Mouse (Mus musculus) kidney, embryonic 16.5 days (tissue): ENCODE measurements at regions not wholly inside any gene's neighbourhood (a gene's known extent, or its start where the extent isn't known, plus 50 kb on each side); places are given as distances from the start of the nearest gene placed in this dataset.

Experiments used
- ATAC-seq: fragments of 200-750 bp; cut with Nextera tagmentation; 2 replicates; pipeline ENCODE4 v1.8.0; 2017; ENCODE audit warnings: moderate TSS enrichment; ENCODE audit not compliant: low FRiP score, low TSS enrichment
- H3K27ac ChIP-seq: fragments of 300-500 bp; sonication (generic); 2 replicates; pipeline ENCODE4 v1.5.1; 2014; ENCODE audit warnings: low read length
- H3K27me3 ChIP-seq: fragments of 300-500 bp; sonication (generic); 2 replicates; pipeline ENCODE4 v1.6.1; 2014; ENCODE audit warnings: low read length, control low read depth, mixed read lengths; ENCODE audit not compliant: insufficient read depth
- H3K36me3 ChIP-seq: fragments of 300-500 bp; sonication (generic); 2 replicates; pipeline ENCODE4 v1.6.1; 2014; ENCODE audit warnings: low read length, control low read depth, mixed read lengths; ENCODE audit not compliant: insufficient read depth
- H3K4me1 ChIP-seq: fragments of 300-500 bp; sonication (generic); 2 replicates; pipeline ENCODE4 v1.6.1; 2014; ENCODE audit warnings: low read length, control low read depth, mixed read lengths; ENCODE audit not compliant: insufficient read depth
- H3K4me2 ChIP-seq: fragments of 300-500 bp; sonication (generic); replicated peaks from 2 replicates; pipeline ENCODE4 v1.6.1; 2014; ENCODE audit warnings: low read depth, low read length
- H3K4me3 ChIP-seq: fragments of 300-500 bp; sonication (generic); 2 replicates; pipeline ENCODE4 v1.5.1; 2014; ENCODE audit warnings: mild to moderate bottlenecking, low read length
- H3K9ac ChIP-seq: fragments of 300-500 bp; sonication (generic); replicated peaks from 2 replicates; pipeline ENCODE4 v1.6.1; 2014; ENCODE audit warnings: low read length
- H3K9me3 ChIP-seq: fragments of 300-500 bp; sonication (generic); 2 replicates; pipeline ENCODE4 v1.6.1; 2016; ENCODE audit warnings: low read length, control low read depth
- WGBS: fragments of 180-500 bp; shearing (Covaris S2); extraction: QIAGEN DNeasy Blood & Tissue Kit; methylation state at CpG from one replicate; pipeline ENCODE4 v1.1.7; 2014; 5-methylcytosine and 5-hydroxymethylcytosine counted together

DNA sequence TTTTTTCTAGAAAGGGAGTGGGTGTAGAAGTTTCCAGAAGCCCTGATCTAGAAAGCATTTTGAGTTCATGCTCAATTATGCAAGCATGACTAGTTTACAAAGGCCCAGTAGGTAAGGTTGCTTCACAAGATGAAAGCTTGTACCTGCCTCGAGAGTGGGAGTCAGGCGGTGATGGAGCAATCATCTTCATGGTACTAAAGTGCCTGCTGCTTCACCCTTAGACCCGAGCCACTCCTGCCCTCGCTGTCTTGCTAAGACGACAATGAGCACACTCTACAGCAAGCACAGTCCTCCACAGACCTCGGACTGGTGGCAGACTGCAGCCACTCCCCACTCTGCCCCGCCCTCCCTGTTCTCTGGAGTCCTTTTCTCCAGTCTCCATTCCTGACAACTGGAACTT is 308.3 kb downstream of the Etnk1 start:
- Histone ChIP-seq H3K36me3 (no peaks in the 10 kb centered on the region), H3K4me1 (no peaks in the 10 kb centered on the region), H3K9ac (no peak overlapping the region), H3K4me3 (no peak overlapping the region), H3K27me3 (no peaks in the 10 kb centered on the region), H3K4me2 (no peak overlapping the region), H3K9me3 (no peaks in the 10 kb centered on the region), H3K27ac (no peak overlapping the region)
- no peak for ATAC-seq
- 75% methylated on average over 7 of the region's 7 CpGs for WGBS

DNA sequence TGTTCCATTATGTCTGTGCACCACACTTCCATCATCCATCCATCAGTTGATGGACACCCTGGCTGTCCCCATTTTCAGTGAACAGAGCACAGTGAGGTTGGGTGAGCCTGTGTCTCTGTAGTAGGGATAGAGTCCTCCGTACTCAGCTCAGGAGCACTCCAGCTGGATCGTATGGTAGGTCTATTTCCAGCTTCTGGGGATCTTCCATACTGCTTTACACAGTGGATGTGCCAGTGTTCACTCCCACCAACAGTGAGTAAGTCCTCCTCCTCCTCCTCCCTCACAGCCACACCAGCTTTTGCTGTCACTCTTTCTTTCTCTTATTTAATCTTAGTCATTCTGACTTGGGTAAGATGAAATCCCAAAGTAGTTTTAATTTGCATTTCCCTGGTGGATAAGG is 310.4 kb downstream of the Etnk1 start:
- 85% methylated on average over 2 of the region's 2 CpGs for WGBS

DNA sequence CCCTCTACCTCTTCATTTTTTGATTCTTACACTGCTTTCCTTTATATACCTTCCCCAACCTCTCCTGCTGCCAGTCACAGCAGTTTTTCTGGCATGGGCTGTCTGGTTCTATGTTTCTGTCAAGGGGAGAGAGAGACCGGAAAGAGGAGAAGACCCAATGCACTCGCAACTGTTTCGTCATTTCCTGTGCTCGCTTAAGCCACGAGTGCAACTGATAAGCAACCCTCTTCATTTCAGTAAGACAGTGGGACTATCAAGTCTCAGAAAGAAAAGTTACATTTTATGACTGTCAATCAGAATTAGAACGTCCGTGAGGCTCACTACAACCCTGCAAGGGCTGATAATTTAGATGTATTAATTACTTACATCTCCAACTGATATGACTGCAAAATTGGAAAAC is 312.2 kb downstream of the Etnk1 start:
- Histone ChIP-seq H3K27ac (no peak overlapping the region), H3K9ac (no peak overlapping the region), H3K4me3 (no peak overlapping the region), H3K27me3 (no peaks in the 10 kb centered on the region), H3K9me3 (no peaks in the 10 kb centered on the region; the same call in 1 of the 2 replicates), H3K4me2 (no peak overlapping the region), H3K36me3 (no peaks in the 10 kb centered on the region), H3K4me1 (no peaks in the 10 kb centered on the region)
- 65% methylated on average over 7 of the region's 7 CpGs for WGBS
- ATAC-seq: no peak

More for the DNA sequence above, 310.4 kb downstream of the Etnk1 start:
- Histone ChIP-seq H3K9ac (no peak overlapping the region), H3K36me3 (no peaks in the 10 kb centered on the region), H3K27me3 (no peaks in the 10 kb centered on the region), H3K4me2 (no peak overlapping the region), H3K4me1 (no peaks in the 10 kb centered on the region), H3K4me3 (no peak overlapping the region), H3K27ac (no peak overlapping the region), H3K9me3 (no peaks in the 10 kb centered on the region; the same call in 1 of the 2 replicates)
- no peak for ATAC-seq

DNA sequence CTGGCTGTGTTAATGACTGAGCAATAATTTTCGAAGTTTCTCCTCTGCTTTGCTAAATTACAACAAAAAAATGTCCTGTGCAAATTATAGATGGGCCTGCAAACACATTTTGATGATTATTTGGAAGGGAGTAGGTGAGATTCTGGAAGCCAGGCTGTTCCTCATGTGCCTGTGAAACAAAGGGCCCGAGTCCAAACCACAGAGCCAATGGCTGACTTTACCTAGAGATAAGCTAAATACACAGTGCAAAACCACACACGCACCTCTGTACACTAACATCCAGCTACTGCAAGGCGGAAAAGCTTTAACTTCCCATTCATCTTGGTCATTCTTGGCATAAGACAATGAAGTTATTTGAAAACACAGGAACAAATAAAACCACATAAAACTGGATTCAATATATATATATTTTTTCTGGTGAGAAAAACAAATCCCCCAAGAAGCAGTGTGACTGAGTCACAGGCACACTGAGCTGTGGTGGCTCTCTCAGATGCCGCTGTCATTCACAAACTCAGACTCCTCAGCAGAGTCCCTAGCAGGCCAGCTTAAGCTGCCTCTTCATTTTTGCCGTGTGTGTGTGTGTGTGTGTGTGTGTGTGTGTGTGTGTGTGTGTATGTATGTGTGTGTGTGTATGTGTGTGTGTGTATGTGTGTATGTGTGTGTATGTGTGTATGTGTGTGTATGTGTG is 312.8 kb downstream of the Etnk1 start:
- Histone ChIP-seq H3K4me2 (no peak overlapping the region), H3K9ac (no peak overlapping the region), H3K27me3 (no peaks in the 10 kb centered on the region), H3K36me3 (no peaks in the 10 kb centered on the region), H3K27ac (no peak overlapping the region), H3K4me3 (no peak overlapping the region), H3K4me1 (no peaks in the 10 kb centered on the region), H3K9me3 (no peaks in the 10 kb centered on the region; the same call in 1 of the 2 replicates)
- WGBS: 76% methylated on average over 6 of the region's 6 CpGs
- no peak for ATAC-seq

DNA sequence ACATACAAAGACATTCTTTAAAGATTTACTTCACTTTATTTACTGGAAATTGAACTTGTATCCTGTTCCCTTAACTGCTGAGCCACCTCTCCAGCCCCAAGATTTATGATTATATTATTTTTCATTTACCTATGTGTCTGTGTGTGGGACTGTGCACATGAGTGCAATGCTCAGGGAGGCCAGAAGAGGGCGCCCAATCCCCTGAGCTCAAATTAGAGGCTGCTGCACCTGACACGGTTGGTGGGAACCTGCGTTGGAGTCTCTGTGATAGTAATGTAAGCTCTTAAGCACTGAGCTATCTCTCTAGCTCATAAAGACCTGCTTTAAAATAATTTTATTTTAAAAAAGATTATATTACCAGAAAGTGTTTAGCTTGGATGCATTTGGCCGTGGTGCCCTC is 315.3 kb downstream of the Etnk1 start:
- WGBS: 87% methylated on average over 4 of the region's 4 CpGs
- ATAC-seq: no peak
- H3K36me3 ChIP-seq: no peaks in the 10 kb centered on the region
- H3K27me3 ChIP-seq: no peaks in the 10 kb centered on the region
- no peaks in the 10 kb centered on the region; the same call in 1 of the 2 replicates for H3K9me3 ChIP-seq
- no peaks in the 10 kb centered on the region for H3K4me1 ChIP-seq
- H3K27ac ChIP-seq: no peak overlapping the region
- H3K4me3 ChIP-seq: no peak overlapping the region
- no peak overlapping the region for H3K4me2 ChIP-seq
- H3K9ac ChIP-seq: no peak overlapping the region

DNA sequence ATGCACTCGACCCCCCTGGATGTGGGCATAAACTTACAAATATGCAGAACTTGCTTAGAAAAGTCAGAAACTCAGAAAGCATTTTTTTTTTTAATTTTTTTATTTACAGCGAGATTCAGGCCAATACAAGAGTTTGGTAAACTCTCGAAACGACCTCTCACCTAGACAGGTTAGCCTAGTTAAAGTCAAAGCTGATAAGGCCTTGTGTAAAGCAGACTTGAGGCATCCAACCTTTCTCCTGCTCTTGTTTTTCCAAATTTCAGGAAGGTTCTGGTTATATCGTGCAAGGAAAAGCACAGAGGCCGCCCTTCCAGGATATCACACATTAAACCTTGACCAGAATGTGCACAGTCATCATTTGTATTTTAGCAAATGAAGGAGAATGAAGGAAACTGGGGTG is 315.8 kb downstream of the Etnk1 start:
- 93% methylated on average over 6 of the region's 6 CpGs for WGBS
- Histone ChIP-seq H3K27ac (no peak overlapping the region), H3K9ac (no peak overlapping the region), H3K4me2 (no peak overlapping the region), H3K4me1 (no peaks in the 10 kb centered on the region), H3K9me3 (no peaks in the 10 kb centered on the region; the same call in 1 of the 2 replicates), H3K36me3 (no peaks in the 10 kb centered on the region), H3K27me3 (no peaks in the 10 kb centered on the region), H3K4me3 (no peak overlapping the region)
- ATAC-seq: no peak

DNA sequence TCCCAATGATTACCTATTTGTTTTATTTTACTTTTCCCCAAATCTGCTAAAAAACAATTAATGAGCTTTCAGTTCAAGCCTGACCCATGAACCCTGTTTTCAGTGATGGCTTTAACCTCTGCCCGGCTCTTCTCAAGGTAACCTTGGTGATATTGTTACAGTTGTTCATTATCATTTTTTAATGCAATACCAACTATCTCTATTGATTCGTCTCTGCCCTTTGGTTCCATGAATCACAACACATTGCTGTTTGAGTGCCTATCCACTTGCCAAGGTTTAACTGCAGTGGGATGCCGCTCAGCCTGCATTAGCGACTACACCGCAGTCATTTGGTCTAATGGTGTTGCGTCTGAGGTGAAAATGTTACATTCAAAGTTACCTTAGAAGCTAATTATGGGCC is 317.9 kb downstream of the Etnk1 start:
- Histone ChIP-seq H3K4me1 (no peaks in the 10 kb centered on the region), H3K9ac (no peak overlapping the region), H3K27ac (no peak overlapping the region), H3K9me3 (no peaks in the 10 kb centered on the region; the same call in 1 of the 2 replicates), H3K4me3 (no peak overlapping the region), H3K4me2 (no peak overlapping the region), H3K36me3 (no peaks in the 10 kb centered on the region), H3K27me3 (no peaks in the 10 kb centered on the region)
- 93% methylated on average over 6 of the region's 6 CpGs for WGBS
- no peak for ATAC-seq

DNA sequence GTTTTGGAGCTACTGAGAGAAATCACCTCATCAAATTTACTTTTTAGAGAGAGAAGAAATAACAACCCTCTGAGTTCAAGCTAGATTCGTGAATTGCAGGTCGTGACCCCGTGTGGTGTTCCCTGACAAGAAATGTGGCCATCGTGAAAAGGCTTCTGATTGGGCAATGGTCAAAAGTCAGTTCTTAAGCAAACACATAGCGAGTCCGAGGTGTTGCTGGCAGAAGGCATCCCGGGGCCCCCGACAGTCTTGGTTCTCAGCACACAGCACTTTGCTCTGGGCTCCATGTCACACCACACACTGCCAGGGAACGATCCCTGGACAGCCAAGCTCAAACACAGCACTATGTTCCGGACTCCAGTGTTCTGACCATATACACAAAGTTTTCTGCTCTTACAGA is 320.0 kb downstream of the Etnk1 start:
- Histone ChIP-seq H3K4me3 (no peak overlapping the region), H3K36me3 (no peaks in the 10 kb centered on the region), H3K27ac (no peak overlapping the region), H3K4me2 (no peak overlapping the region), H3K9me3 (no peaks in the 10 kb centered on the region; the same call in 1 of the 2 replicates), H3K4me1 (no peaks in the 10 kb centered on the region), H3K9ac (no peak overlapping the region), H3K27me3 (no peaks in the 10 kb centered on the region)
- WGBS: 54% methylated on average over 10 of the region's 10 CpGs
- no peak for ATAC-seq

DNA sequence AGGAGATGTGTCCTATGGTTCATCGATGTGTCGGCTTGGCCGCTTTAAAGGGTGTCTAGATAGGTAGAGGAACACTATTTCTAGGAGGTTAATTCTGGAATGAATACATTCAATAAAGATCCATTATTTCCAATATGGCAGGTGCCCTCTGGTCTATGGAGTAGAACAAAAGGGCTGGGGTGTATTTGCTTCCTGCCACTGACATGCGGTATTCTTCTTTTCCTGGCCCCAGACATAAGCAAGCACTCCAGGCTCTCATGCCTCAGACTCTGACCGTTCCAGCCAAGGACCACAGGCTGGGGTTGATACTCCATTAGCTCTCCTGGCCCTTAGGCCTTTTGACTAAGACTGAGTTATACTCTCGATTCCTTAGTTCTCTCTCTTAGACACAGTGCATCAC is 323.0 kb downstream of the Etnk1 start:
- H3K27me3 ChIP-seq: no peaks in the 10 kb centered on the region
- H3K27ac ChIP-seq: no peak overlapping the region
- 0 out of 2 replicates have a peak, but pooled peaks cover 3% of the 10 kb centered on the region for H3K9me3 ChIP-seq
- WGBS: 93% methylated on average over 6 of the region's 6 CpGs
- no peak overlapping the region for H3K9ac ChIP-seq
- no peaks in the 10 kb centered on the region for H3K36me3 ChIP-seq
- 0 out of 2 replicates have a peak, but pooled peaks cover 6% of the 10 kb centered on the region for H3K4me1 ChIP-seq
- H3K4me3 ChIP-seq: no peak overlapping the region
- H3K4me2 ChIP-seq: no peak overlapping the region
- no peak for ATAC-seq

DNA sequence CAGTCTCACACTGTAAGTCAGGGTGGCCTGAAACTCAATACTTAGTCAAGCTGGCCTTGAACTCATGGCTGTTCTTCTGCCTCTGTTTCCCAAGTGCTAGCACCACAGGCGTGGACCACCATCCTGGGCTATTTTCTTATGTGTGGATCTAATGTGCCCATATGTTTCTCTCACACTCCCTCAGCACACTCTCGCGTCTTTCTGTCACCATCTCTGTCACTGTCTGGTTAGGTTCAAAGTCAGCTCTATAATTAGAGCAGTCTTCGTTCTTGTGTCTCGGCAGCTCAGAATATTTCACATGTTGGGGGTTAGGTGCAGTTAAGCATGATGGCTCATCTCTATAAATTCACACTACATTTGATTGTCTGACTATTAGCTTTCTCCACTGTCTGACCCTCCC is 324.4 kb downstream of the Etnk1 start:
- H3K4me2 ChIP-seq: no peak overlapping the region
- no peaks in the 10 kb centered on the region for H3K27me3 ChIP-seq
- H3K4me3 ChIP-seq: no peak overlapping the region
- 0 out of 2 replicates have a peak, but pooled peaks cover 6% of the 10 kb centered on the region for H3K4me1 ChIP-seq
- ATAC-seq: no peak
- 94% methylated on average over 5 of the region's 5 CpGs for WGBS
- H3K36me3 ChIP-seq: no peaks in the 10 kb centered on the region
- 0 out of 2 replicates have a peak, but pooled peaks cover 3% of the 10 kb centered on the region for H3K9me3 ChIP-seq
- no peak overlapping the region for H3K27ac ChIP-seq
- H3K9ac ChIP-seq: no peak overlapping the region
